ENCODE assay signal across 10 mouse cellular contexts in genomic region chr15:79111774-79112173, GRCm38 (mm10). TPM values are rescaled to one million over a fixed set of nuclear protein-coding genes. Genes with fewer than 3 reads are reported as not detected.
A peak's percentile ranks its signal among the peaks of the same experiment; 100 is the strongest.
DNase-seq lines count a peak whose midpoint lies in the region; ATAC-seq lines count a peak whose summit lies in the region.
"Had no signal": no experiment of that assay in that cellular context is flagged by ENCODE, and none has a peak within 500 bp of the region (broad histone marks: within the 10 kb centered on the region; RNA-seq: fewer than 3 reads in every experiment).

No protein-coding gene starts in this region.

- H3K27me3 ChIP-seq in lung, embryonic 16.5 days (ENCODE audit: control insufficient read depth, insufficient read depth, low read depth, low read length) = no peaks in the 10 kb centered on the region
- no peaks in the 10 kb centered on the region for H3K27me3 ChIP-seq in heart, embryonic 14.5 days (ENCODE audit: control insufficient read depth, insufficient read depth, low read length)
- H3K27me3 ChIP-seq in neural tube, embryonic 15.5 days (replicated peaks) = no peaks in the 10 kb centered on the region
- H3K27me3 ChIP-seq: embryonic facial prominence, embryonic 15.5 days had no signal

- peak; percentile 73 for DNase-seq in adrenal gland, postnatal 14 days
- DNase-seq in adrenal gland, postnatal 4 days (ENCODE audit: low spot score in 2 of 2) = no peak
- no peak for DNase-seq in lung, postnatal 14 days
- DNase-seq in embryo, embryonic 11 days = no peak
- DNase-seq in spleen, postnatal 36 days (ENCODE audit: low spot score in 2 of 2) = no peak
- DNase-seq: cerebellum, adult 18-20 months had no signal

- ATAC-seq in lung, embryonic 16.5 days (ENCODE audit: low read depth) = peak; percentile 8; the same call in 1 of the 2 replicates
- ATAC-seq in heart, embryonic 14.5 days (ENCODE audit: insufficient number of reproducible peaks, insufficient read depth, low FRiP score, low read depth) = peak; percentile 65
- no peak for ATAC-seq in neural tube, embryonic 15.5 days (ENCODE audit: low FRiP score)

- H3K36me3 ChIP-seq in lung, embryonic 16.5 days (ENCODE audit: control insufficient read depth, insufficient read depth, low read length) = peaks cover 13% of the 10 kb centered on the region
- peaks cover 42% of the 10 kb centered on the region for H3K36me3 ChIP-seq in heart, embryonic 14.5 days (ENCODE audit: control insufficient read depth, insufficient read depth, low read length)
- peaks cover 21% of the 10 kb centered on the region for H3K36me3 ChIP-seq in neural tube, embryonic 15.5 days

- H3K4me3 ChIP-seq in lung, embryonic 16.5 days (ENCODE audit: low read length) = no peak overlapping the region
- H3K4me3 ChIP-seq in heart, embryonic 14.5 days (ENCODE audit: control insufficient read depth in 1 of 2, insufficient read depth in 1 of 2, low read depth in 1 of 2, low read length in 2 of 2) = peak overlapping the region; percentile 26; a peak in 3 of 4 replicates
- 0 out of 2 replicates have a peak overlapping the region, but pooled peaks have one; percentile 94 for H3K4me3 ChIP-seq in neural tube, embryonic 15.5 days (replicated peaks)
- H3K4me3 ChIP-seq: embryonic facial prominence, embryonic 15.5 days had no signal

- peaks cover 24% of the 10 kb centered on the region for H3K4me1 ChIP-seq in lung, embryonic 16.5 days (replicated peaks; ENCODE audit: control insufficient read depth, insufficient read depth, low read length)
- peaks cover 26 to 37% of the 10 kb centered on the region in 2 experiments for H3K4me1 ChIP-seq in heart, embryonic 14.5 days (ENCODE audit: control insufficient read depth in 2 of 2, insufficient read depth in 2 of 2, low read length in 2 of 2)
- H3K4me1 ChIP-seq in neural tube, embryonic 15.5 days = peaks cover 31% of the 10 kb centered on the region

- no peak overlapping the region for H3K4me2 ChIP-seq in lung, embryonic 16.5 days (ENCODE audit: low read depth, low read length)
- peak overlapping the region; percentile 95 for H3K4me2 ChIP-seq in heart, embryonic 14.5 days (ENCODE audit: low read length)
- H3K4me2 ChIP-seq in neural tube, embryonic 15.5 days = peak overlapping the region; percentile 93; the same call in 1 of the 2 replicates

- H3K27ac ChIP-seq in lung, embryonic 16.5 days (ENCODE audit: low read length) = peak overlapping the region; percentile 28; the same call in 1 of the 2 replicates
- H3K27ac ChIP-seq in heart, embryonic 14.5 days (replicated peaks in 1 of 2; ENCODE audit: control insufficient read depth in 1 of 2, insufficient read depth in 1 of 2, low read depth in 2 of 2, low read length in 2 of 2) = peak overlapping the region; percentile 95 to 98
- H3K27ac ChIP-seq in neural tube, embryonic 15.5 days (replicated peaks) = no peak overlapping the region
- H3K27ac ChIP-seq: embryonic facial prominence, embryonic 15.5 days had no signal

- H3K9ac ChIP-seq in lung, embryonic 16.5 days (ENCODE audit: low read length) = no peak overlapping the region
- peak overlapping the region; percentile 99 for H3K9ac ChIP-seq in heart, embryonic 14.5 days (ENCODE audit: low read length)
- no peak overlapping the region for H3K9ac ChIP-seq in neural tube, embryonic 15.5 days (replicated peaks)
- H3K9ac ChIP-seq: embryonic facial prominence, embryonic 15.5 days had no signal

- WGBS in lung, embryonic 16.5 days = 31% methylated on average over 4 of the region's 4 CpGs
- WGBS in heart, embryonic 14.5 days = 10% methylated on average over 4 of the region's 4 CpGs
- 50% methylated on average over 4 of the region's 4 CpGs for WGBS in neural tube, embryonic 15.5 days

- no peaks in the 10 kb centered on the region for H3K9me3 ChIP-seq in lung, embryonic 16.5 days (ENCODE audit: control insufficient read depth, low read length)
- no peaks in the 10 kb centered on the region for H3K9me3 ChIP-seq in heart, embryonic 14.5 days (ENCODE audit: control insufficient read depth, low read length)
- H3K9me3 ChIP-seq in neural tube, embryonic 15.5 days (replicated peaks) = no peaks in the 10 kb centered on the region
- H3K9me3 ChIP-seq: embryonic facial prominence, embryonic 15.5 days had no signal

RNA-seq across cellular contexts. Expression of gene Micall1, which starts 3.1 kb away (rescaled TPM):
- 34.3 and 41.0 TPM in 2 replicates for total RNA-seq in adrenal gland, postnatal 14 days (2021)
- total RNA-seq in adrenal gland, postnatal 4 days (2021) = 10 to 100 TPM; 36.0 to 40.2 TPM
- 6.9 and 7.8 TPM in 2 replicates for polyA plus RNA-seq in lung, embryonic 16.5 days (2015; fragmentation: Nextera tagmentation; extraction: Ambion mirVana)
- polyA plus RNA-seq in heart, embryonic 14.5 days (2014; fragmentation: Nextera tagmentation; extraction: Ambion mirVana) = 18.9 and 20.2 TPM in 2 replicates
- 11.6 and 12.2 TPM in 2 replicates for polyA plus RNA-seq in neural tube, embryonic 15.5 days (2015; fragmentation: Nextera tagmentation; extraction: Ambion mirVana)

RNA-seq across cellular contexts. Expression of gene Polr2f, which starts 29.0 kb away (rescaled TPM):
- 110 and 127 TPM in 2 replicates for total RNA-seq in adrenal gland, postnatal 14 days (2021)
- total RNA-seq in adrenal gland, postnatal 4 days (2021) = 100 to 1,000 TPM; 134 to 142 TPM
- 255 and 267 TPM in 2 replicates for polyA plus RNA-seq in lung, embryonic 16.5 days (2015; fragmentation: Nextera tagmentation; extraction: Ambion mirVana)
- polyA plus RNA-seq in heart, embryonic 14.5 days (2014; fragmentation: Nextera tagmentation; extraction: Ambion mirVana) = 271 and 299 TPM in 2 replicates
- 248 and 249 TPM in 2 replicates for polyA plus RNA-seq in neural tube, embryonic 15.5 days (2015; fragmentation: Nextera tagmentation; extraction: Ambion mirVana)

RNA-seq across cellular contexts. Expression of gene 1700088E04Rik, which starts 29.3 kb away (rescaled TPM):
- 4.4 and 4.7 TPM in 2 replicates for total RNA-seq in adrenal gland, postnatal 14 days (2021)
- 1 to 10 TPM; 8.0 to 9.0 TPM for total RNA-seq in adrenal gland, postnatal 4 days (2021)
- 16.3 and 18.3 TPM in 2 replicates for polyA plus RNA-seq in lung, embryonic 16.5 days (2015; fragmentation: Nextera tagmentation; extraction: Ambion mirVana)
- 5.6 and 8.4 TPM in 2 replicates for polyA plus RNA-seq in heart, embryonic 14.5 days (2014; fragmentation: Nextera tagmentation; extraction: Ambion mirVana)
- 11.3 and 12.6 TPM in 2 replicates for polyA plus RNA-seq in neural tube, embryonic 15.5 days (2015; fragmentation: Nextera tagmentation; extraction: Ambion mirVana)

RNA-seq across cellular contexts. Expression of gene Eif3l, which starts 36.8 kb away (rescaled TPM):
- 171 and 177 TPM in 2 replicates for total RNA-seq in adrenal gland, postnatal 14 days (2021)
- total RNA-seq in adrenal gland, postnatal 4 days (2021) = 100 to 1,000 TPM; 158 to 162 TPM
- 196 and 209 TPM in 2 replicates for polyA plus RNA-seq in lung, embryonic 16.5 days (2015; fragmentation: Nextera tagmentation; extraction: Ambion mirVana)
- polyA plus RNA-seq in heart, embryonic 14.5 days (2014; fragmentation: Nextera tagmentation; extraction: Ambion mirVana) = 144 and 153 TPM in 2 replicates
- polyA plus RNA-seq in neural tube, embryonic 15.5 days (2015; fragmentation: Nextera tagmentation; extraction: Ambion mirVana) = 164 and 193 TPM in 2 replicates

RNA-seq across cellular contexts. Expression of gene Ankrd54, which starts 49.1 kb away (rescaled TPM):
- 23.3 and 24.1 TPM in 2 replicates for total RNA-seq in adrenal gland, postnatal 14 days (2021)
- total RNA-seq in adrenal gland, postnatal 4 days (2021) = 10 to 100 TPM; 23.8 to 29.7 TPM
- polyA plus RNA-seq in lung, embryonic 16.5 days (2015; fragmentation: Nextera tagmentation; extraction: Ambion mirVana) = 52.6 and 56.7 TPM in 2 replicates
- 20.2 and 23.0 TPM in 2 replicates for polyA plus RNA-seq in heart, embryonic 14.5 days (2014; fragmentation: Nextera tagmentation; extraction: Ambion mirVana)
- polyA plus RNA-seq in neural tube, embryonic 15.5 days (2015; fragmentation: Nextera tagmentation; extraction: Ambion mirVana) = 52.4 and 52.8 TPM in 2 replicates
